Mouse (Mus musculus): ENCODE measurements at regions not wholly inside any gene's neighbourhood (a gene's known extent, or its start where the extent isn't known, plus 50 kb on each side); places are given as distances from the start of the nearest gene placed in this dataset.

DNA sequence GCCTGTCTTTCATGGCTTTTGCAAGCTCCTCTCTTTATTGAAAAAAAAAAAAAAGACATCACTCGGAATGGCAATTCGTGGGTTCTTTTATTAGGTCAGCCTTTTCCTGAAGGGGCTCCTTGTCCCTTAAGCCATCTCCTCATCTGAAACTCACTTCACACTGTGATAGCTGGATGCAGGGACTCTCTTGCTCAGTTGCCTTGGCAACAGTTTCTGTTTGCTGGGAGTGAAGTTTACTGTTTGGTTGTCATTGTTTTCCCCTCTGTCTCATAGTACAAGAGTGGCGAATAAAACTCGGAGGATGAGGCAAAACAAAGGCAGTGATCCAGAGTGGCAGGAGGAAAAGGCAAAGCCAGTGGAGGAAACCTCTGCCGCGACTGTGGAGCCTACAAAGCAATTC, 194.6 kb downstream of the Brinp2 start:
- DNase-seq (ENCODE audit: low spot score in 2 of 2): no peak

- no peak for DNase-seq (ENCODE audit: low spot score in 2 of 2)
These were observed 192.7 kb downstream of the Brinp2 start for GRCm38 (mm10) chr1:158163411-158163810.

GRCm38 (mm10) chr1:158170006-158170405, 186.1 kb downstream of the Brinp2 start:
- no peak for DNase-seq (ENCODE audit: low spot score in 2 of 2)

DNA sequence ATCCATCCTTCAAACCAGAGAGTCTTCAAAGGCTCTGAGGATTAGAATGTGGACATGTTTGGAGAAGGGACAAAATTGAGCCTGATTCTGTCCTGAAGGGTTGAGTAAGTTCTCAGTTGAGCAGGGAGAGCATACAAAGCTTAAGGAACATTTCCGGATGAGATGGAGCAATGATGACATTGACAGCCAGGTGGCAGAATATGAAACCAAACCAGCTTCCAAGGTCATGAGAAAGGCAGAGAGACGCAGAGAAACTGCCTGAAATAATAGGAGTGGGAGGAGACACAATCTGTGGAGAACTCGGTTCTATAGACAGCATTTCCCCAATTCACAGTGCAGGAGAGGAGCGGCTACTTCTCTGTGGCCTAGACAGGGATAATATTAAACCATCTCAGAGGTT, 176.0 kb downstream of the Brinp2 start:
- DNase-seq (ENCODE audit: low spot score in 2 of 2): no peak

GRCm38 (mm10) chr1:158181296-158181695, 174.8 kb downstream of the Brinp2 start:
- no peak for DNase-seq (ENCODE audit: low spot score in 2 of 2)

DNA sequence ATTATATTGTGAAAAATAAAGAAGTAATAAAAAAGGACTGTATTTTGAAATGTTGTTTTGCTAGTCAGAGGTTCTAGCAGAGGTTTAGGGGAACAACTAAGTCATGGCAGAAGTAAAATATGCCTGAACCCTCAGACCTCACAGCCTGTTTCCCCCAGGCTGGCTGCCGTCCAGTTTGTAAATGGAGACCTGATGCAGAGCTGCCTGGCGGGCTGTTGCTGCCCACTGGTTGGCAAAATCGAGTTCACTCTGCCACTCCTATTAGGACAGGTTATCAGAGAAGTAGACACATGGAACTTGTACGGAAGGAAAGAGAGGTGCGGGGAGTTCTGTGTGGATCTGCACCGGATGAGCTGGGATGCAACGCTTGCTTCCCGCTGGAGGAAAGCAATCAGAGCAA, 168.5 kb downstream of the Brinp2 start:
- no peak for DNase-seq (ENCODE audit: low spot score in 2 of 2)

DNA sequence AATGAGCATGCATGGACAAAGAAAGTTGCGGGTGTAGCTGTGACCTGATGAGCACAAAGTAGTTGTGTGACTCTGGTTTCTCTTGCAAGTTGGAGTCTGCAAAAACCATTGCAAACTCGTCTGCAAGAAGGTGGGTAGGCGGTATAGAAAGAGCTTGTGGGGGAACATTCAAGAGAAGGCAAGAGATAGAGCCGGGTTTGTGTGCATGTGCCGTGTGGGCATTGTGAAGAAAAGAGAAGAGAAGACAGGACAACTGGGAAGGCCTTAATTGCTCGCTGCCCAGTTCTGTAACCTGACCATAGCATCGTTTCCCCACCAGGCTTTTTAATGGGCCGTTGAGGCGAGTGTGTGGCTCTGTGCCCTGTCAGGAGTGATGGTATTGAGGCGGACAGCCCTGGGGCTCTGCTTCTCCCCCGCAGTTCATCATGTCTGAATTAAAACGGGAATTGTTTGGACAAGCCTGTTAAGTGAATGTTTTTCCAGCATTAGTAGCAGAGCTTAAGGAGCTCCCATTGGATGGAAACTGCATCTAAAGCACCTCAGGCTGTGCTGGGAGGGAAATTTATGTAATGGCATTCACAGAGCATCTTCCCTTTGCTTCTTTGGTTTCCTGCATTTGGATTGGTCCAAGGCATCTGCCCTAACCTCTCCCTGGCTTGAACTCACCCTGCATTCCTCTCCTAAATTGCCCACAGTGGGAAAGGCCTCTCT, 163.1 kb downstream of the Brinp2 start:
- no peak for DNase-seq (ENCODE audit: low spot score in 2 of 2)

GRCm38 (mm10) chr1:158193968-158194565, 162.1 kb downstream of the Brinp2 start:
- no peak for DNase-seq (ENCODE audit: low spot score in 2 of 2)
